Mouse (Mus musculus): ENCODE measurements around the gene Gm10696. TPM values are rescaled to one million over a fixed set of nuclear protein-coding genes. Genes with fewer than 3 reads are reported as not detected.

Gene Gm10696
- not detected in 2 replicates for polyA plus RNA-seq (2012; rRNA removed)

DNA sequence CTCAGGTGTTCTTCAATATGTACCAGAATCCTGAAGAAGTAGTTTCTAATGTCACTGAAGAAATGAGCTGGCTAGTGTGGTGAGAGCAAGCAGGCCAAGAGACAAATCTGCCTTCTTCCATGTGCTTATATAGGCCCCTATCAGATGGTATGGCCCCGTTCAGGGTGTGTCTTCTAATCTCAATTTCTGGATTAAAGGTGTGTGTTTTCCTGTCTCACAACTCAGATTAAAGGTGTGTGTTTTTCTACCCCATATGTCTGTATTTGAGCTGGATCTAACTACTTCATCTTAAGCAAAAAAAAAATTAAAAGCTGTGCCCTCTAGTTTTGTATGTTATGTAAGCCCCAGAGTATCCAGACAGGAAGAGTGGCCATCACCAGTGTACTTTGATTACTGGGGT is at the start of gene Gm10696:
Gene Gm10696 (minus strand): TSS at position 101 of the 400 bp plus-strand sequence.

DNA sequence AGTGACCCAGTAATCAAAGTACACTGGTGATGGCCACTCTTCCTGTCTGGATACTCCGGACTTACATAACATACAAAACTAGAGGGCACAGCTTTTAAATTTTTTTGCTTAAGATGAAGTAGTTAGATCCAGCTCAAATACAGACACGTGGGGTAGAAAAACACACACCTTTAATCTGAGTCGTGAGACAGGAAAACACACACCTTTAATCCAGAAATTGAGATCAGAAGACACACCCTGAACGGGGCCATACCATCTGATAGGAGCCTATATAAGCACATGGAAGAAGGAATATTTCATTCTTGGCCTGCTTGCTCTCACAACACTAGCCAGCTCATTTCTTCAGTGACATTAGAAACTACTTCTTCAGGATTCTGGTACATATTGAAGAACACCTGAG is 18.4 kb upstream of the Gm10696 start, which contains the start of gene Gm5286:
Gene Gm5286 (plus strand): TSS at position 301 of the 400 bp plus-strand sequence.

Other genes with a start within 250 kb of the Gm10696 start
- 0.17 TPM in 1 of 2 replicates, not detected in the other for gene Gm9117, start 234.7 kb downstream of the Gm10696 start, polyA plus RNA-seq (2012; rRNA removed)
- gene Tdpoz5, start 216.9 kb downstream of the Gm10696 start, polyA plus RNA-seq (2012; rRNA removed), result not detected in 2 replicates
- gene Gm9125, start 123.3 kb downstream of the Gm10696 start, polyA plus RNA-seq (2012; rRNA removed), result not detected in 2 replicates
- not detected in 2 replicates for gene Gm10697, start 105.5 kb downstream of the Gm10696 start, polyA plus RNA-seq (2012; rRNA removed)
- gene Gm5286, start 18.5 kb upstream of the Gm10696 start, polyA plus RNA-seq (2012; rRNA removed), result not detected in 2 replicates
- not detected in 2 replicates for gene Gm4778, start 85.8 kb upstream of the Gm10696 start, polyA plus RNA-seq (2012; rRNA removed)
- 0.93 and 1.3 TPM in 2 replicates for gene Them4, start 131.9 kb upstream of the Gm10696 start, polyA plus RNA-seq (2012; rRNA removed)
- not detected in 2 replicates for gene Them5, start 163.9 kb upstream of the Gm10696 start, polyA plus RNA-seq (2012; rRNA removed)
- gene C2cd4d, start 184.2 kb upstream of the Gm10696 start, polyA plus RNA-seq (2012; rRNA removed), result 2.8 and 3.3 TPM in 2 replicates
- gene Rorc, start 194.6 kb upstream of the Gm10696 start, polyA plus RNA-seq (2012; rRNA removed), result 25.5 and 36.0 TPM in 2 replicates
- gene Lingo4, start 220.3 kb upstream of the Gm10696 start, polyA plus RNA-seq (2012; rRNA removed), result 0.17 and 0.38 TPM in 2 replicates
- gene Tdrkh, start 235.1 kb upstream of the Gm10696 start, polyA plus RNA-seq (2012; rRNA removed), result 0.07 and 0.09 TPM in 2 replicates

Data from colon, adult 2 months (tissue).